Mouse (Mus musculus): ENCODE measurements around the gene Zfp882. TPM values are rescaled to one million over a fixed set of nuclear protein-coding genes. Genes with fewer than 3 reads are reported as not detected.

Zfp882 gene
- polyA plus RNA-seq (2015; fragmentation: Nextera tagmentation; extraction: Ambion mirVana) = 1.0 and 1.6 TPM in 2 replicates

GRCm38 (mm10) chr8:71908309-71909261 is at the start of gene Zfp882, which contains the start of gene Zfp617:
Gene Zfp882 (plus strand): TSS chr8:71908608.
Gene Zfp617 (plus strand): TSS chr8:71908635.

GRCm38 (mm10) chr8:71881618-71882274 is 26.7 kb upstream of the Zfp882 start, which contains the start of gene Zfp709:
Gene Zfp709 (plus strand): TSS chr8:71882019.

GRCm38 (mm10) chr8:71950482-71951221 is 42.2 kb downstream of the Zfp882 start, which contains the start of gene Zfp961:
Gene Zfp961 (plus strand): TSS chr8:71951038.

Other genes starting within 250 kb of the Zfp882 start
- 0.24 and 0.53 TPM in 2 replicates for gene Unc13a, start 236.9 kb upstream of the Zfp882 start, polyA plus RNA-seq (2015; fragmentation: Nextera tagmentation; extraction: Ambion mirVana)
- 7.5 and 9.3 TPM in 2 replicates for gene Jak3, start 232.3 kb upstream of the Zfp882 start, polyA plus RNA-seq (2015; fragmentation: Nextera tagmentation; extraction: Ambion mirVana)
- 5.0 and 6.6 TPM in 2 replicates for gene Insl3, start 219.4 kb upstream of the Zfp882 start, polyA plus RNA-seq (2015; fragmentation: Nextera tagmentation; extraction: Ambion mirVana)
- gene B3gnt3, start 206.8 kb upstream of the Zfp882 start, polyA plus RNA-seq (2015; fragmentation: Nextera tagmentation; extraction: Ambion mirVana) = 4.3 and 5.0 TPM in 2 replicates
- gene Fcho1, start 182.9 kb upstream of the Zfp882 start, polyA plus RNA-seq (2015; fragmentation: Nextera tagmentation; extraction: Ambion mirVana) = 48.8 and 51.1 TPM in 2 replicates
- gene Zfp709, start 26.6 kb upstream of the Zfp882 start, polyA plus RNA-seq (2015; fragmentation: Nextera tagmentation; extraction: Ambion mirVana) = 2.2 and 2.8 TPM in 2 replicates
- gene Zfp617, start within 50 bp of the Zfp882 start, polyA plus RNA-seq (2015; fragmentation: Nextera tagmentation; extraction: Ambion mirVana) = 7.8 and 8.9 TPM in 2 replicates
- gene Zfp961, start 42.4 kb downstream of the Zfp882 start, polyA plus RNA-seq (2015; fragmentation: Nextera tagmentation; extraction: Ambion mirVana) = 10.0 and 10.7 TPM in 2 replicates
- 37.6 and 46.6 TPM in 2 replicates for gene Cyp4f18, start 101.0 kb downstream of the Zfp882 start, polyA plus RNA-seq (2015; fragmentation: Nextera tagmentation; extraction: Ambion mirVana)
- gene Olfr372, start 132.6 kb downstream of the Zfp882 start, polyA plus RNA-seq (2015; fragmentation: Nextera tagmentation; extraction: Ambion mirVana) = 0.13 TPM in 1 of 2 replicates, not detected in the other
- 0.06 and 0.07 TPM in 2 replicates for gene Olfr373, start 174.6 kb downstream of the Zfp882 start, polyA plus RNA-seq (2015; fragmentation: Nextera tagmentation; extraction: Ambion mirVana)
- gene Olfr374, start 198.4 kb downstream of the Zfp882 start, polyA plus RNA-seq (2015; fragmentation: Nextera tagmentation; extraction: Ambion mirVana) = 0.04 TPM in 1 of 2 replicates, not detected in the other
- 196 and 211 TPM in 2 replicates for gene Tpm4, start 226.4 kb downstream of the Zfp882 start, polyA plus RNA-seq (2015; fragmentation: Nextera tagmentation; extraction: Ambion mirVana)